8 mouse cellular contexts compared by ENCODE assay signal in the genomic region with DNA sequence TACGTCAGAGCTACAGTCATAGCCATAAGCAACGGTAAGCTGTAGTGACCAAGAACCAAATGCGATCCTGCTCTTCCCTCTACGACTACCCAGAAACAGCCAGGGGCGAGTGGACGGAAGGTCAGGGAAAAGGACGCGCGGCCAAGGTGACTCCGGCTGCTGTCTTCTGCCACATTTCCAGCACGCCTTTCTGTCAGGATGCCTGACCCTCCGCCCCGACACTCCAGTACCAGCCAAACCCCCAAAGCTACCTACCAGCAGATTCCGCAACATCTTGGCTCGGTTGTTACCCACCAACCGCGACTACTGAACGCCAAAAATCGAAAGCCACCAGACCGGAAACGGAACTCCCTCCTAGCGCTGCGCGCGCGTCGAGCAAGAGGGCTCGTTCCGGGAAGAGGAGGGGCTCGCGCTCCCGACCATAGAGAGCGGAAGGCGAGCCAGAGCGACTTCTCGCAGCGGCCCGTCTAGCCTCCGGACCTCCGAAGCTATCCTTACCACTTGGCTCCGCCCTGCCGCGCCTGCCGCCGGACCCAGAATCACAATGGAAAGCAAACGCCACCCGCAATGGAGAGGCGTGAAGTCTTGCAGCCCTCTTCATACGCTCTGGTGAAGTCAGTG. TPM values are rescaled to one million over a fixed set of nuclear protein-coding genes. Genes with fewer than 3 reads are reported as not detected.
DNase-seq lines count a peak whose midpoint lies in the region; ATAC-seq and TF ChIP-seq lines count a peak whose summit lies in the region.

Cox7a2 (minus strand) TSS at position 494 of the 621 bp plus-strand sequence.

- no peak for TF ChIP-seq CTCF in bone marrow, adult 2 months (IDR thresholded peaks at IDR 0.05; ENCODE audit: control insufficient read depth, insufficient read depth, low read length)
- no peak for TF ChIP-seq CTCF in midbrain, postnatal 0 days (IDR thresholded peaks at IDR 0.05)

- peak; percentile 80 for TF ChIP-seq POLR2A in bone marrow, adult 2 months (IDR thresholded peaks at IDR 0.05; ENCODE audit: borderline replicate concordance, control insufficient read depth, low read depth, low read length)
- peak; percentile 94; the same call in 1 of the 2 replicates for TF ChIP-seq POLR2A in limb, embryonic 14.5 days (IDR thresholded peaks at IDR 0.05; ENCODE audit: borderline replicate concordance, extremely low read depth, insufficient read depth, insufficient read length)

- H3K4me2 ChIP-seq in embryonic facial prominence, embryonic 15.5 days (replicated peaks) = peak within 1 kb of the TSS; percentile 75
- H3K4me2 ChIP-seq in limb, embryonic 14.5 days (replicated peaks; ENCODE audit: low read depth, low read length, severe bottlenecking) = peak within 1 kb of the TSS; percentile 75
- H3K4me2 ChIP-seq in midbrain, postnatal 0 days (ENCODE audit: low read depth, low read length, poor library complexity, severe bottlenecking) = peak within 1 kb of the TSS; percentile 67

- H3K9ac ChIP-seq in embryonic facial prominence, embryonic 15.5 days = peak within 1 kb of the TSS; percentile 93
- H3K9ac ChIP-seq in limb, embryonic 14.5 days (ENCODE audit: low read depth, low read length, severe bottlenecking) = peak within 1 kb of the TSS; percentile 88
- H3K9ac ChIP-seq in midbrain, postnatal 0 days (replicated peaks; ENCODE audit: low read length, poor library complexity, severe bottlenecking) = peak within 1 kb of the TSS; percentile 84

- peak within 1 kb of the TSS; percentile 93 for H3K4me3 ChIP-seq in bone marrow, adult 2 months (replicated peaks; ENCODE audit: control insufficient read depth, low read depth, low read length)
- peak within 1 kb of the TSS; percentile 89 for H3K4me3 ChIP-seq in embryonic facial prominence, embryonic 15.5 days (replicated peaks)
- peak within 1 kb of the TSS; percentile 91 for H3K4me3 ChIP-seq in limb, embryonic 14.5 days (replicated peaks; ENCODE audit: low read length)
- peak within 1 kb of the TSS; percentile 71 for H3K4me3 ChIP-seq in midbrain, postnatal 0 days (ENCODE audit: low read depth, low read length)

- WGBS in bone marrow, adult 2 months = under 1% methylated on average over 49 of the region's 49 CpGs
- under 1% methylated on average over 49 of the region's 49 CpGs for WGBS in embryonic facial prominence, embryonic 15.5 days
- WGBS in limb, embryonic 14.5 days = under 1% methylated on average over 49 of the region's 49 CpGs
- WGBS in midbrain, postnatal 0 days = under 1% methylated on average over 43 of the region's 49 CpGs

- DNase-seq in 416B (ENCODE audit: low read depth) = peak; percentile 98
- DNase-seq in heart, adult 8-10 months (ENCODE audit: low spot score) = peak; percentile 95
- DNase-seq in kidney, adult 9 months = peak; percentile 98
- DNase-seq in limb, embryonic 14.5 days (ENCODE audit: low spot score) = peak; percentile 98
- peak; percentile 98 for DNase-seq in midbrain, postnatal 0 days (ENCODE audit: low spot score)
- DNase-seq in spleen, postnatal 14 days (ENCODE audit: low spot score in 2 of 2) = peak; percentile 87 to 90

- peaks cover 14% of the 10 kb centered on the region for H3K36me3 ChIP-seq in embryonic facial prominence, embryonic 15.5 days
- H3K36me3 ChIP-seq in limb, embryonic 14.5 days (ENCODE audit: control insufficient read depth, insufficient read depth, low read length) = peaks cover 25% of the 10 kb centered on the region
- H3K36me3 ChIP-seq in midbrain, postnatal 0 days (ENCODE audit: insufficient read depth, low read length) = peaks cover 3% of the 10 kb centered on the region; the same call in 1 of the 2 replicates

- ATAC-seq in embryonic facial prominence, embryonic 15.5 days (ENCODE audit: insufficient number of reproducible peaks, low FRiP score, low TSS enrichment, low read depth) = peak; percentile 100
- peak; percentile 98 for ATAC-seq in limb, embryonic 14.5 days (ENCODE audit: low FRiP score, low read depth)
- ATAC-seq in midbrain, postnatal 0 days (ENCODE audit: low FRiP score) = peak; percentile 99

- no peaks in the 10 kb centered on the region for H3K27me3 ChIP-seq in embryonic facial prominence, embryonic 15.5 days
- no peaks in the 10 kb centered on the region for H3K27me3 ChIP-seq in limb, embryonic 14.5 days (ENCODE audit: control insufficient read depth, insufficient read depth, low read length)
- no peaks in the 10 kb centered on the region for H3K27me3 ChIP-seq in midbrain, postnatal 0 days (ENCODE audit: insufficient read depth, low read length)

- H3K4me1 ChIP-seq in bone marrow, adult 2 months (ENCODE audit: control insufficient read depth, insufficient read depth, low read length) = no peaks in the 10 kb centered on the region; the same call in 1 of the 2 replicates
- H3K4me1 ChIP-seq in embryonic facial prominence, embryonic 15.5 days = peaks cover 8% of the 10 kb centered on the region; the same call in 1 of the 2 replicates
- peaks cover 6% of the 10 kb centered on the region for H3K4me1 ChIP-seq in limb, embryonic 14.5 days (ENCODE audit: control insufficient read depth, insufficient read depth, low read length)
- peaks cover 4% of the 10 kb centered on the region; the same call in 1 of the 2 replicates for H3K4me1 ChIP-seq in midbrain, postnatal 0 days (ENCODE audit: insufficient read depth, low read length)

- peak within 1 kb of the TSS; percentile 67 for H3K27ac ChIP-seq in bone marrow, adult 2 months (ENCODE audit: control insufficient read depth, insufficient read depth, low read depth, low read length, poor library complexity)
- peak within 1 kb of the TSS; percentile 96 for H3K27ac ChIP-seq in embryonic facial prominence, embryonic 15.5 days (replicated peaks)
- H3K27ac ChIP-seq in limb, embryonic 14.5 days (replicated peaks; ENCODE audit: low read depth, low read length) = peak within 1 kb of the TSS; percentile 96
- H3K27ac ChIP-seq in midbrain, postnatal 0 days (ENCODE audit: low read depth, low read length) = peak within 1 kb of the TSS; percentile 90

- no peaks in the 10 kb centered on the region for H3K9me3 ChIP-seq in embryonic facial prominence, embryonic 15.5 days (replicated peaks)
- H3K9me3 ChIP-seq in limb, embryonic 14.5 days (ENCODE audit: control insufficient read depth, low read length) = no peaks in the 10 kb centered on the region
- H3K9me3 ChIP-seq in midbrain, postnatal 0 days (ENCODE audit: low read length) = no peaks in the 10 kb centered on the region

RNA-seq across cellular contexts. Expression of gene Cox7a2, which starts in this region (rescaled TPM):
- polyA plus RNA-seq in bone marrow, adult 2 months (2011; ENCODE audit: insufficient read depth, insufficient read length, low replicate concordance, missing spikeins) = 214 and 333 TPM in 2 replicates
- 583 and 618 TPM in 2 replicates for polyA plus RNA-seq in embryonic facial prominence, embryonic 15.5 days (2015; fragmentation: Nextera tagmentation; extraction: Ambion mirVana)
- total RNA-seq in heart, adult 8-10 months (2022) = 1,000 to 10,000 TPM in 2 of 4 experiments, 100 to 1,000 TPM in 2; 847 to 1,031 (median 927) TPM
- 329 and 399 TPM in 2 replicates for polyA plus RNA-seq in limb, embryonic 14.5 days (2012; rRNA removed)
- polyA plus RNA-seq in limb, embryonic 14.5 days (2014; fragmentation: Nextera tagmentation; extraction: Ambion mirVana) = 591 and 630 TPM in 2 replicates
- 294 and 365 TPM in 2 replicates for total RNA-seq in midbrain, postnatal 0 days (2014; rRNA removed)
- 1,023 and 1,039 TPM in 2 replicates for polyA plus RNA-seq in midbrain, postnatal 0 days (2015; fragmentation: Nextera tagmentation; extraction: Ambion mirVana)

Comparison
In these comparisons a context has a peak if more than half of its experiments do, and no peak if none do; other contexts are left out.
1. Peak in every context shown above with its lines: DNase-seq, ATAC-seq, H3K4me3 ChIP-seq and H3K27ac ChIP-seq.